Mouse (Mus musculus) thymus, adult 2 months (tissue): ENCODE data around the gene Kif26a.

Experiments used
- CTCF ChIP-seq: fragments of 200-500 bp; IDR thresholded peaks from 2 replicates; pipeline ENCODE4 v1.5.1; 2012; ENCODE audit warnings: mild to moderate bottlenecking, control low read depth, low read length, moderate library complexity, borderline replicate concordance; ENCODE audit not compliant: control insufficient read depth, poor library complexity, insufficient read depth; ENCODE audit errors: extremely low read depth
- POLR2A ChIP-seq: fragments of 200-500 bp; IDR thresholded peaks from 2 replicates; pipeline ENCODE4 v1.6.1; 2012; ENCODE audit warnings: mild to moderate bottlenecking, low read length, control low read depth, moderate library complexity; ENCODE audit not compliant: control insufficient read depth, poor library complexity, insufficient read depth; ENCODE audit errors: extremely low read depth

DNA sequence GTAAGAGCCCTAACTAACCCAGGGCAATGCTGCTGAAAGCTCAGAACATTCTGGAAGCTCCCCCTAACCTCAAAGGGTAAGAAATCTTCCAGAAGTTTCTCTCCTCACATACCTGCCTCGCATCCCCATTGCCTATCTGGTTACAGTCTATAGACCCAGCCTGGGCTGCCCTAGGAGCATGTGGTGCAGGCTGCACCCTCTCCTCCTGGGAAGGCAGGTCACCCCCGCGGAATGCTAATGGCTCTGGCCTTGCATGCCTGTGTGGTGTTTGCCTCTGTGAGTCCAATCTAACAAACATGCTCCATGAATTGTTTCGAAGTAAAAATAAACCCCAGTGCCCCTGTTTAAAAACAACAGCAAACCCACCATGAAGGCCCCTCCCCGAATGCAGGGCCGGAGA lies 75.3 kb downstream of the Kif26a start:
- TF ChIP-seq CTCF = no peak
- TF ChIP-seq POLR2A = no peak
